Mouse (Mus musculus) heart, adult 18-20 months (tissue): Measurements from ENCODE around the gene Iqcn. TPM values are rescaled to one million over a fixed set of nuclear protein-coding genes. Genes with fewer than 3 reads are reported as not detected.

ENCODE experiments used
- DNase-seq, 2 experiments: peaks; one replicate each; pipeline ENCODE4 v3.0.0; 2021 to 2022; ENCODE audit warnings: mixed read lengths in 1 of 2
- total RNA-seq, 2 experiments: library from RNA; stranded (reverse); gene quantifications; 2 replicates each; pipeline ENCODE4 v1.2.3; 2021

Iqcn gene
- total RNA-seq, 2 experiments from 2014 or later: 0.05 TPM; not detected in 1

DNA sequence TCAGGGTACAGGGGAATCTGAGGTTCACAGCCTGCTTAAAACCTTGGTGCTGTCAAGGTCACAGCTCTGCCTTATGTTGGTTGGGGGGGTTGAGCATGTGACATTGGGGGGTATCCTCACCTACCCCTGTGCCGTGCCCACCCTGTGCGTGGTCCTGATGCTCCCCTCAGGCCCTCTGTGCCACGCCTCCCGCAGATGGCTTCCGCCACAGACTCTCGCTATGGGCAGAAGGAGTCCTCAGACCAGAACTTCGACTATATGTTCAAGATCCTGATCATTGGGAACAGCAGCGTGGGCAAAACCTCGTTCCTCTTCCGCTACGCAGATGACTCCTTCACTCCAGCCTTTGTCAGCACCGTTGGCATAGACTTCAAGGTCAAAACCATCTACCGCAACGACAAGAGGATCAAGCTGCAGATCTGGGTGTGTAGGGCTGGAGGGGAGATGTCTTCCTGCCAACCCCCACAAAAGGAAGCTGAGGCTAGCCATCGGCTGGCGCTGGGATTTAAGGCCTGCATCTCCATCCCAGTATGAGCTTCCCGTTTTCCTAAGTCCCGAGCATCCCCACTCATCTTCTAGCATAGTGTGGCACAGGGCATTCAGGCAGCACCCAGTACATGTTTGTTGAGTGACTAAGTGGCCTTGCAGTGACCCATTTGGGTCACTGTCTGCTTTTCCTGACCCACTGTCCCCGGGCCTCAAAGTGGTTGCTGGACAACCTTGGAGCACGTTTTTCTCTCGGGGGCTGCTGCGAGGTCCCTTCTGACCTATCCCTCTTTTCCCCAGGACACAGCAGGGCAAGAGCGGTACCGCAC, 52.6 kb downstream of the Iqcn start:
- peak; percentile 9 to 13 for DNase-seq

DNA sequence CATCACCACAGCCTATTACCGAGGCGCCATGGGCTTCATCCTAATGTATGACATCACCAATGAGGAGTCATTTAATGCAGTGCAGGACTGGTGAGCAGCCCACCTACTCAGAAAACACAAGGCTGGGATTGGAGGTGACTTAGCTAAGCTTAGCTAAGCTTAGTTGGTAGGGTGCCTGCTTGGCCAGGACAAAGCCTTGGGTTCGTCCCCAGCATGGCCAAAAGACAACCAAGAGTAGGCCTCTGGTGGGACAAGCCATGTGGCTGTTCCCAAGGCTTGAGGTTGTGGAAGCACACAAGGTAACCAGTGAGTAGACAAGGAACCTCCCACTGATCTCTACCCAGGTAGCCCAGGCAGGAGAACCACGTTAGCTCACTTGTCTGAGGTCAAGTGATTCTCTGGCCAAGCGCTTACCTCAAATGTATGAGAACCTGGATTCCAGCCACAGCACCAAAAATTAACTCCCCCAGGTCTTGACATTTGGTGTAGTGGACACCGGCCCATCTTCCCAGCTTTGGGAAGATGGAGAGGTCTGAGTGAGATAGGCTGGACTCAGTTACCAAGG, 53.3 kb downstream of the Iqcn start:
- peak in 1 of 2 experiments; percentile 4 for DNase-seq

DNA sequence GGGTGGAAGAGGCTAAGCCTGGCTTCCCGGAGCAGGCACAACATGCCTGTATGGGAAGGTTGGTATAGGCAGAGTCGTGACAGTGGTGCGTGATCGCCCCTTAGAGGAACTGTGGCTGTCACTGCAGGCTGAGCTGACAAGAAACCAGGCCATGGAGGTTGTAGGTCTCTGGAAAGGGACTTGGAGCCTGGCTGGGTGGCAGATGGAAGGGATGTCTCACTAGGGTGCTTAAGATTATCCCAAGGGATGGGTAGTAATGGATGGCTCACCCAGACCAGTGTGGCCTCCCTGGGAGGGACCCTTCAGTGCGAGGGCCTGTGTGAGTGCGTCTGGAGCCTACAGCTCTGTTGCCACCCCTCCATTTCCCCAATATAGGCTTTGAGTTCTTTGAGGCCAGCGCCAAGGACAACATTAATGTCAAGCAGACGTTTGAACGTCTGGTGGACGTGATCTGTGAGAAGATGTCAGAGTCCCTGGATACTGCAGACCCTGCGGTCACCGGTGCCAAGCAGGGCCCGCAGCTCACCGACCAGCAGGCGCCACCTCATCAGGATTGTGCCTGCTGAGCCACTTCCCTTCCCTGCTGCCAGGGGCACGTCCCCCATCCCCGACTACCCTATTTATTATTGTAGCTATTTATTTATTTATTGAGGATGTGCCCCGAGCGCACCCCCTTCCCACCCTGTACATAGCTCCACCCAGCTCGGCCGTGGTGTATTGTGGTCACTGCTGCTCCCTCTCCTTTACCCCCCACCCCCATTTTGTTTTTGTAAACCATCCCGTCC, 54.5 kb downstream of the Iqcn start:
- DNase-seq: peak in 1 of 2 experiments; percentile 6

DNA sequence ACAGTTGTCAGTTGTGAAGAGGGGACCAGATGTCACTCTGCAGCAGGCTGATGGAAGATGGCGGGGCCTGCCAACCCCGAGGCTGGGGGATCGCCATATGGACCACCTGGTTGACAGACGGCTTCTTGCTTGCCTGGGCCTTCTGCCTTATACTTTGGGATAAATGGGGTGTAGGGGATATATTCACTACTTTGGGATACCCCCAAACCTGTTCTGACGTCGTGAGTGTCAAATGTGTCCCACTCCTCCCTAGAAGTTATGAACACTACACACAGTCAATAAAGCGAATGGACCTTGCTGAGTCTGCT, 55.0 kb downstream of the Iqcn start:
- no peak for DNase-seq

DNA sequence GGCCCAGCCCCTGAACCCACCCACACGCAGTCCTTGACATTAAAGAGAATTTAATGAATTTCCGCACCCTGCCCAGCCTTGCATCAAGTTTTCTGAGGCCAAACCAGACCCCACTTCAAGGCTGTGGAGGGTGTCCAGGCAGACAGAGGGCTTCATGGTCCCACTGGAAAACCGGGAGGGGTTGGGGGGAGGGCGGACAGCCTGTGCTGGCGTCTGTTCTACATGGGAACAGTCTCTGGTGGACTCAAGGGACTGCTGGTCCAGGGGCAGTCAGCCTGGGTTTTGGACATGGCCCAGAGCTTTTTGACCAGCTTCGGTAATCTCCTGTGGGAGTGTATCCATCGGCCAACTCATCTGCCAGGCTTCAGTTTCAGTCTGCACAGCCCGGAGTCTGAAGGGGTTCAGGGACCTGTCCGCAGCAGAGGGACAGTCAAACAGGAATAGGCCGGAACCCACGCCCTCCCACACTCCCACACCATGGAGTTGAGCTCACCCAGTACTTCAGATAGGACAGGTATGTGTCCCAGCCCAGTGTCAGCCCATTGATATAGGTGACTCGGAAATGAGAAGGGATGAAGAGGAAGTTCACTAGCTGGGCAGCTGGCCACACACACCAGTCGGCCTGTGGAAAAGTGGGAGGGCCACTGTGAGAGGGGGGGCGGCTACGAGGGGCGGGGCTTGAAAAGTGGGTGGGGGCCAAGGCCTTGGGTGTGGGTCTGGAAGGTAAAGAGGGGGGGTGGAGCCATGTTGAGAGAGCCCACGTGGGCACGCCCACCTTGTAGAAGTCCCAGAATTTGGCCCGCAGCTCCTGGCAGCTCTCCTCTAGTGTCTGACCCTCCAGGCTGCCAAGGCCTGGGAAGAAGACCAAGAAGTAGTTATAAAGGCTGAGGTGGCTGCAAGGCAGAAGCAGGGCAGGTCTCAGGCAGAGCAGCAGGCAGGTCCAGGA, 55.6 kb downstream of the Iqcn start:
- DNase-seq: no peak

DNA sequence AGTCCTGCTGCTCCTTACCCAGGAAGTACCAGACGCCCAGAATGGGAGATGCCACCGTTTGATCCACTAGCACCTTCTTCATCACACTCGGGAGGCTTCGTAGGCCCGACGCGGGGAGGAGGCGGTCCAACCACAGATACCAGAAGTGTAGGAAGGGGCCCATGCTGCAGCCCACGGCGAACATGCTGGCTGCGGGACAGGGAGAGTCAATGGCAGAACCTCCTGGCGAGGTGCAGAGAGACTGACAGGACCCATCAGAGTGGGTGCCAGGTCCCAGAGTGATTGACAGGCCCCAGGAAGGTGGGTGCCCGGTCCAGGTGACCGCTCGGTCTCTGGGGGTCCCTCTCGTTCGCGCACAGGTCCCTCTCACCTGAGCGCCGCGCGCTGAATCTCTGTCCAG, 57.1 kb downstream of the Iqcn start:
- no peak for DNase-seq

DNA sequence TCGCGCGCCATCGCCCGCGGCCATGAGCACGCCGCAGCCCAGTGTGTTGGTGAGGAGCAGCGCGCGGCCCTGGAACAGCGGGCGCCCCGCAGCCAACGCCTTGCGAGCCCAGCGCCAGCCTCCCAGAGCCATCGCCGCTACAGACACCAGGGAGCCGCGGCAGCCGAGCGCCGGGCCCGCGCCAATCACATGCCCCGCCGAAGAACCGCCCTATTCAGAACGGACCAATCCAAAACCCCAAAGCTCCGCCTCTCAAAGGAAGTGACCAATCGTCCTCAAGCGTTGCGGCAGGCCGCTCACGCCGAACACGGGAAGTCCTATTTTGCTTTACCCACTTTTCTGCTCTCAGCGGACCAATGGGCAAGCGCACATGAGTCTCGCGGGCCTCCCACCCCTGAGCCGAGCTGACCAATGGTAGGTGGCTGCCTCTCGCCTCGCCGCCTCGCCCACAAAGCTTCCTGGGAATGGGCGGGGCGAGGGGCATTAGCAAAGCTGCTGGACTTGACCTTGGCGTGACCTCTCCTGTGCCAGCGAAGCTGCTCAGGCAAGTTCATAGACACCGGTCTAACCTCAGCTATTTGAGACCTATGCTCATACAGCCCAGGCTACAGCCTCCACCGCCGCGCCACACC, 57.6 kb downstream of the Iqcn start, which contains the start of gene Mpv17l2:
TSS of gene Mpv17l2 (minus strand) at position 172 of the 632 bp plus-strand sequence.
- DNase-seq: peak; percentile 97 to 99

DNA sequence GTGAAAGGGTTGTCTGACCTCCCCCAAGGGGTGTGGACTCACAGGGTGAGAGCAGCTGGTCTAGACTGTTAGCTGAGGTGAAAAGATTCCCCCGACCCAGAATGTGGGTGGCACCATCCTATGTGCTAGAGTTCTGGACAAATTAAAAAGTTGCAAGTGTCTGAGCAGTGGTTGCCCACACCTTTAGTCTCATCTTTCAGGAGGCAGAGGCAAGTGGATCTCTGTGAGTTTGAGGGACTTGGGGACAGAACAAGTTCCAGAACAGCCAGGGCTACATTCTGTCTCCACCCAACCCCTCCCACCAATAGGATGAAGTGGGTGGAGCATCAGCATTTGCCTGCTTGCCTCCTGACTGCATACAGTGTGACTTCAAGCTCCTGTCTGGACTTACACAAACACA, 58.9 kb downstream of the Iqcn start:
- DNase-seq: no peak

DNA sequence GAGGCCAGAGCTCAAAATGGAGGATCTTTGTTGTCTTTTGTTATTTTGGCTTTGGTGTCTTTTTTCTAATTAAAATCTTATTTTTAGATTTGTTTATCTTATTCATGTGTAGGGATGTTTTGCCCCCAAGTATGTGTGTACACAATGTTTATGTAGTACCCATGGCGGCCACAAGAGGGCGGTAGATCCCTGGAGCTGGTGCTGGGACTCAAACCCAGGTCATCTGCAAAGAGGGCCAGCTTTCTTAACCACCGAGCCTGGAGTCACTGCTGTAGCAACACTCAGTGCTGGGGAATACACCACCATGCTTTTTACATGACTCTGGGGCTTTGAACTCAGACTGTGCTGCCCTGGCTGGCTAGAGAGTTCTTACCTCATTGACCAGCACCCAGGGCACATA, 60.1 kb downstream of the Iqcn start:
- DNase-seq: peak in 1 of 2 experiments; percentile 77

DNA sequence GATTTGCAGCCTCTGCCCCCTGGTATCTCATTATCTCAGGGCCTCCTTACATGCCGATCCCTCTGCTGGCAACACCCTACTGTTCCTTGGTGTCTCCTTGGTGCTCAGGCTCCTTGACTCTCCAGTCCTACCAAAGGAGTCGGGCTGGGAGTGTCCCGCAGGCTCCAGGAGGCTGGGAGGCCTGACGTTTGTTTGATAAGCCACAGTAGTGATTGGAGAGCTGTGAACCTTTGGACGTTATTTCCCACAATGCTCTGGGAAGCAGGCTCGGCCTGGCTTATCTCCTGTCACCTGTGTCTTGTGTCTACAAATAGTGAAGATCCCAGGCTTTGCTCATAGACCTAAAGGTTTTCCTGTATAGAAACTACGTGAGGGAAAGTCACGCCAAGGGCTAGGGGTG, 60.8 kb downstream of the Iqcn start:
- no peak for DNase-seq

DNA sequence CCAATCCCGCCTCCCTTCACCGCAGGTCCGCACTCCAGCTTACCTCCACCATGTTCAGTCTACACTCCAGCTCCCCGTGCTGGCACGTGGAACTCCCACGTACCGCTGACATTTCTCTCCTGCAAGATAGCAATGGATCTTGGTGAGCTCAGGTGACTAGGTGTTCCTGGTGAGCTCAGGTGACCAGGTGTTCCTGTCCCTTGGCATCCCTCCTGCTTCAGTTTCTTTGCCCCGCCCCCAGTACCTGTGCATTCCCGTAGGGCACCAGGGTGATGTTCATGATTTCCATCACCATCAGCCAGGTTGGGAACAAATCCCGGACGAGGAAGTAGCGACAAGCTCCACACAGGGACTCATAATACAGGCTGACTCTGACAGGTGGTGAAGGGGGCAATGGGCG, 61.4 kb downstream of the Iqcn start:
- no peak for DNase-seq

DNA sequence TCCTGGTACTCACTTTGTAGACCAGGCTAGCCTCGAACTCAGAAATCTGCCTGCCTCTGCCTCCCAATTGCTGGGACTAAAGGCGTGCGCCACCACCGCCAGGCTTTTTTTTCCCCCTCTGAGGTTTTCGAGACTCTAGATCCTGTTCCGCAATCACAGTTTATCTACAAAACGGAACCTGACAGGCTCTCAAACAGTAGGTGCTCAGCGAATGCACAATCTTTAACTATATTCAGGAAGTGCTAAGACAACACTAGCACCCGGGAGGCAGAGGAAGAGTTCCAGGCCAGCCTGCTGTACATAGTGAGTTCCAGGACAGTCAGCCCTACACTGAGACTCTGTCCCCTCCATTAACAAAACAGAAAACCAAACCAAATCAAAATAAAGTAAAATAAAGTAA, 62.1 kb downstream of the Iqcn start:
- DNase-seq: no peak

DNA sequence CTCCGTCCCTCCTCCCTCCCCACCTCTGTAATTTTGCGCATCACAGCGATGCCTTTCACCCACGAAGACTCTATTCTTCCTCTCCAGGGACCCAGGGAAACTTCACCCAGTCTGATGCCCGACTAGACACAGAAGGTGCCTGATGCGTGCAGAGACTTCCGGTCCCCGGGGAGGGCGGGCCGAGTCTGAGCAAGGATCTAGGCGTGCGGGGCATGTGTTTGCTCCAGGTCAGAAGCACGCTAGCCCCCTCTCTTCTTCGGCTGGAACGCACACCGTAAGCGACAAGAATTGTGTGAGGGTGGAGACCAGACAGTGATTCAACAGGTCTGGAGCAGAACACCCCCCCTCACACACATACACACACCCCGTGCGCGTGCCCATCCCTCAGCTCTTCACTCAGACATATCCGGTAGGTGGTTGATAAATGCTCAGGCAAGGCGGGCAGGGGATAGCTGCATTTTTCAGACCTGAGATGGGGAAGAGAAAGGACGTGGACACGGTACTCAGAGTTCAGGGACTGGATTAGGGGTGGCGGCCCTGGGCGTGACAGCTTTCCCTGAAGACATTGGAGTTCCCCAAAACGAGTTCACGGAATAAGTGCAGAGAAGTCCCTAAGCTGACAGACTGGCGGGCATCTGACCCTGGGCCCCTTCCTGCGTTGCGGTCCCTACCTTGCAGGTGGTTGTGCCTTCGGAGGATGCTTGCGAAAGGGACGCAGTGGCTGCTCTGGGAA, 62.7 kb downstream of the Iqcn start:
- peak; percentile 62 to 66 for DNase-seq

DNA sequence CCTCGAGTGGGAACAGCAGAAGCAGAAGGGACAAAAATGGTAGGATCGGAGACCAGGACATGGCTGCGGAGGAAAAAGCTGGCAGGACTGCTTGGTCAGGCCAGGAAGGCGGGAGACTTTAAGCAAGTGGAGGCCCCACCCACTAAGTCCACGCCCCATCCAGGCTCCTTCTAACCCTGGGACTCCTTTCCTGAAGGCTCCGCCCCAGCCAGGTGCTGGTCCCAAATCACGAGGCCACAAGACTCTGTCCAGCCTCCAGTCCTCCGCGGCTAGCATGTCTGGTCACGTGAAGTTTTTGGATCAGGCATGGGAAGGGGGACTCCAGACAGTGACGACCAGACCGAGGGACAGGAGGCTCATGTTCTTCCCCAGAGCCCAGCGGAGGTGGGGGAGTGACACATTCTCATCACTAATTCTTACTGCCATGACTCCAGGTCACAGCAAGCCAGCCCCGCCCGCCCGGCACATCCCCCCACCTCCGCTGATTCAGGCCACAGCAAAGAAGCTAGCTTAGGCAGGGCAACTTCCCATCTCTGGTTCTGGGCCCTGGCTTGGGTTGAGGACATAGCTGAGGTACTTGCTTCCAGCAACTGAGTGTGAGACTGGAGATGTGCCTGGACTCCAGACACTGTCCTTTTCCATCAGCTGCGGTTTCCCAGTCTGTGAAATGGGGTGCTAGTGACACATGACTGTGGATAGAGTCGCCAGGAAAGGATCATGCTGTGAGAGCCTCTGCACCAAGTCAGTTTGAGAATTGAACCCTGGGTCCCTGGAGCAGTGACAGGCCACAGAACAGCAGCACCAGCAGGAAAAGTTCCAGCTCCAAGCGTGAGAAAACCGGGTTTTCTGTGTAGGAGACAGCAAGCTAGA, 63.5 kb downstream of the Iqcn start:
- DNase-seq: peak; percentile 80 to 85

Other genes with a start within 250 kb of the Iqcn start
- gene Klhl26, start 226.5 kb upstream of the Iqcn start, total RNA-seq: 1 to 10 TPM; 8.4 to 9.7 TPM
- not detected for gene Tmem59l, start 216.1 kb upstream of the Iqcn start, total RNA-seq
- under 1 TPM; 0.20 to 0.62 TPM for gene Crlf1, start 210.3 kb upstream of the Iqcn start, total RNA-seq
- gene Rex1bd, start 196.7 kb upstream of the Iqcn start, total RNA-seq: 100 to 1,000 TPM; 113 to 128 TPM
- 1,000 to 10,000 TPM; 1,328 to 1,514 TPM for gene Uba52, start 192.7 kb upstream of the Iqcn start, total RNA-seq
- gene Fkbp8, start 175.7 kb upstream of the Iqcn start, total RNA-seq: 100 to 1,000 TPM; 120 to 129 TPM
- gene Kxd1, start 175.5 kb upstream of the Iqcn start, total RNA-seq: 100 to 1,000 TPM in 1 of 2 experiments, 10 to 100 TPM in 1; 92.4 to 107 TPM
- gene Ell, start 164.0 kb upstream of the Iqcn start, total RNA-seq: 10 to 100 TPM; 10.9 to 12.0 TPM
- 10 to 100 TPM; 15.4 to 28.2 TPM for gene Isyna1, start 109.1 kb upstream of the Iqcn start, total RNA-seq
- gene Ssbp4, start 94.6 kb upstream of the Iqcn start, total RNA-seq: 10 to 100 TPM; 29.9 to 35.7 TPM
- gene Lrrc25, start 87.3 kb upstream of the Iqcn start, total RNA-seq: 1 to 10 TPM; 1.6 to 2.5 TPM
- 1 to 10 TPM; 1.4 to 2.0 TPM for gene Gdf15, start 71.0 kb upstream of the Iqcn start, total RNA-seq
- gene Pgpep1, start 43.1 kb upstream of the Iqcn start, total RNA-seq: 10 to 100 TPM; 40.5 to 41.1 TPM
- gene Lsm4, start 30.2 kb upstream of the Iqcn start, total RNA-seq: 10 to 100 TPM; 66.7 to 73.1 TPM
- gene Jund, start 4.5 kb upstream of the Iqcn start, total RNA-seq: 100 to 1,000 TPM; 129 to 138 TPM
- gene Gm3336, start 15.1 kb downstream of the Iqcn start, total RNA-seq: not detected
- gene Pde4c, start 20.3 kb downstream of the Iqcn start, total RNA-seq: 1 to 10 TPM; 1.4 to 2.0 TPM
- 10 to 100 TPM; 40.3 to 49.2 TPM for gene Rab3a, start 51.2 kb downstream of the Iqcn start, total RNA-seq
- gene Mpv17l2, start 57.5 kb downstream of the Iqcn start, total RNA-seq: 10 to 100 TPM; 26.9 to 27.5 TPM
- gene Pik3r2, start 73.3 kb downstream of the Iqcn start, total RNA-seq: 10 to 100 TPM; 19.7 to 21.4 TPM
- 1 to 10 TPM; 6.8 to 9.8 TPM for gene Mast3, start 101.6 kb downstream of the Iqcn start, total RNA-seq
- under 1 TPM; 0.15 to 0.31 TPM for gene Il12rb1, start 105.0 kb downstream of the Iqcn start, total RNA-seq
- 10 to 100 TPM; 14.8 to 29.0 TPM for gene Arrdc2, start 136.3 kb downstream of the Iqcn start, total RNA-seq
- gene Kcnn1, start 159.8 kb downstream of the Iqcn start, total RNA-seq: 10 to 100 TPM; 13.7 to 14.4 TPM
- gene Ccdc124, start 170.5 kb downstream of the Iqcn start, total RNA-seq: 10 to 100 TPM; 42.4 to 46.2 TPM
- gene Slc5a5, start 189.3 kb downstream of the Iqcn start, total RNA-seq: not detected
- gene Rpl18a, start 194.0 kb downstream of the Iqcn start, total RNA-seq: 1,000 to 10,000 TPM; 1,029 to 1,075 TPM
- 10 to 100 TPM; 18.9 to 19.8 TPM for gene Map1s, start 202.5 kb downstream of the Iqcn start, total RNA-seq